Mouse (Mus musculus) megakaryocyte, embryonic 14.5 days (primary cell): ENCODE data around the gene Lypla2. TPM values are rescaled to one million over a fixed set of nuclear protein-coding genes. Genes with fewer than 3 reads are reported as not detected.

ENCODE experiments used
- H3K27me3 ChIP-seq: replicated peaks from 2 replicates; pipeline ENCODE3; 2012; ENCODE audit warnings: inconsistent platforms
- H3K36me3 ChIP-seq: replicated peaks from 2 replicates; pipeline ENCODE3; 2012; ENCODE audit warnings: low read length, inconsistent platforms, mixed read lengths
- H3K4me1 ChIP-seq: 2 replicates; pipeline ENCODE4 v1.6.1; 2012; ENCODE audit warnings: inconsistent platforms
- H3K4me3 ChIP-seq: replicated peaks from 2 replicates; pipeline ENCODE3; 2012; ENCODE audit warnings: moderate library complexity, mild to moderate bottlenecking, inconsistent platforms
- H3K9me3 ChIP-seq: 2 replicates; pipeline ENCODE4 v1.6.1; 2012; ENCODE audit warnings: inconsistent platforms
- FLI1 ChIP-seq: IDR thresholded peaks from 2 replicates; pipeline ENCODE4 v1.6.1; 2012; ENCODE audit warnings: low read length, inconsistent platforms, mixed read lengths
- GATA1 ChIP-seq: IDR thresholded peaks from 3 replicates; pipeline ENCODE4 v1.6.1; 2012; ENCODE audit warnings: mixed read lengths, low read length, inconsistent platforms, borderline replicate concordance
- polyA plus RNA-seq: library from polyadenylated mRNA; stranded (reverse); fragments of >175 nt; gene quantifications from 2 replicates; pipeline ENCODE4 v1.2.3, GENCODE M21; 2012; ENCODE audit warnings: low replicate concordance; ENCODE audit not compliant: insufficient read depth

The Lypla2 gene
- polyA plus RNA-seq, 1 experiment: 295 TPM

GRCm38 (mm10) chr4:135963457-135964193 lies 8.8 kb downstream of the Lypla2 start, which contains the start of gene Gale:
Gene Gale (plus strand): TSS chr4:135963727.
- Histone ChIP-seq H3K27me3 (no peaks in the 10 kb centered on the region), H3K9me3 (no peaks in the 10 kb centered on the region), H3K4me1 (peaks cover 58% of the 10 kb centered on the region), H3K4me3 (peak within 1 kb of the TSS; percentile 95), H3K36me3 (peaks cover 77% of the 10 kb centered on the region)
- TF ChIP-seq FLI1: 0 out of 2 replicates have a peak, but pooled peaks have one; percentile 49
- TF ChIP-seq GATA1: no peak

GRCm38 (mm10) chr4:135962946-135963345 lies 9.5 kb downstream of the Lypla2 start:
- no peaks in the 10 kb centered on the region for H3K9me3 ChIP-seq
- peaks cover 65% of the 10 kb centered on the region for H3K4me1 ChIP-seq
- TF ChIP-seq FLI1 (no peak), GATA1 (no peak)
- H3K36me3 ChIP-seq: peaks cover 77% of the 10 kb centered on the region
- no peaks in the 10 kb centered on the region for H3K27me3 ChIP-seq
- H3K4me3 ChIP-seq: peak overlapping the region; percentile 95

- Histone ChIP-seq H3K36me3 (peaks cover 77% of the 10 kb centered on the region), H3K27me3 (no peaks in the 10 kb centered on the region), H3K4me1 (peaks cover 68% of the 10 kb centered on the region), H3K4me3 (no peak overlapping the region), H3K9me3 (no peaks in the 10 kb centered on the region)
- no peak for TF ChIP-seq FLI1
- no peak for TF ChIP-seq GATA1
Observed at GRCm38 (mm10) chr4:135962198-135962597, 10.2 kb downstream of the Lypla2 start.

DNA sequence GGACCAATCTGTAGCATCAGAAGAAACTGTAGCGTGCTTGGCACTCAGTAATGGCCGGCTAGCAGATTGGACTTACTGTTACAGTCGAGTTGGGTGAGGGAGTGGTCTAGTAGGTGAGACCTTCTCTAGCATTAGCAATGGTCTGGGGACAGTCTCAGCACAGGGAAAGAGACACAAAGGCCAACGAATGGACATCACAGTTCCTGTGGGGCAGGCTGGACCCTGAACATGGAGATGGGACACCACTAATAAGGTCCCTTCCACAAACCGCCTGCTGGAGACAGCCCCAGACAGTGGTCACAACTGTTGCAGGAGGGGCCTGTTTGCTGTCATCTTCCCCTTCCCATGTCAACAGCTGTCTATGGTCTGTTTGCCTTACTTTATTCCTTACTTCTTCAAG lies 10.7 kb downstream of the Lypla2 start:
- TF ChIP-seq GATA1: no peak
- TF ChIP-seq FLI1: no peak
- Histone ChIP-seq H3K9me3 (no peaks in the 10 kb centered on the region), H3K4me1 (peaks cover 68% of the 10 kb centered on the region), H3K27me3 (no peaks in the 10 kb centered on the region), H3K36me3 (peaks cover 74% of the 10 kb centered on the region), H3K4me3 (peak overlapping the region; percentile 17)

DNA sequence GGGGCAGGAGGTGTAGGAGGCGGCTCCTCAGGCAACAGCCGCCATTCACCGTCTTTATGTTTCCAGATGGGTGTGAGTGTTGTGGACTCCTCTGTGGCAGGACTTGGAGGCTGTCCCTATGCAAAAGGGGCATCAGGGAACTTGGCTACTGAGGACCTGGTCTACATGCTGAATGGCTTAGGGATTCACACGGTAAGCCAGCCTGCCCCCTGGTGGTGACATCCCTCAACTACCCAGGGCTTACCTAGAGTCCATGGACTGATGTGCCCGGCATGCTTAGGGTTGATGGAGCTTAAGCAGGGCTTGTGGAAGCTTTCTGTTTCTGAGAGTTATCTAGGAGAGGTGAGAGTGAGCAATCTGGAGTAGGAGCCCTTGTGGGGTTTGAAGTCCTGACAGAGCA lies 11.7 kb downstream of the Lypla2 start:
- Histone ChIP-seq H3K4me1 (peaks cover 59% of the 10 kb centered on the region), H3K9me3 (no peaks in the 10 kb centered on the region), H3K4me3 (no peak overlapping the region), H3K36me3 (peaks cover 74% of the 10 kb centered on the region), H3K27me3 (no peaks in the 10 kb centered on the region)
- TF ChIP-seq FLI1: no peak
- no peak for TF ChIP-seq GATA1

DNA sequence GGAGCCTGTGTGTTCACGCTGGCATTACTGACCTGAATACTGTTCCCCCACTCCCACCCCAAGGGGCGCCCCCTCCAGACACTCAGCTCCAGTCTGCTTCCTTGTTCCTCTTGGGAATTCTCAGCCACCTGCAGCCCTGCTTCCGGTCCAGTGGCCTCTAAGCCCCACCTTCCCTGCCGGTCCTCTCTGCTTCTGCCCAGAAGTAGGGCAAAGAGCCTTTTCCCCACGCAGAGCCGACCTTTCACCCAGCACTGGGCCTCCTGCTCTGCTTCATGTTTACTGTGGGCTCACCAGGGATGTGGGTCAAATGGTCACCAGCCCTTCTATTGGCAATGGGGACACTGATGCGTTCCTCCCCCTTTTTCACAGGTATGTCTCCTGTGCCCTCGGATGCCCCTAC lies 14.1 kb downstream of the Lypla2 start:
- Histone ChIP-seq H3K4me1 (peaks cover 47% of the 10 kb centered on the region), H3K9me3 (no peaks in the 10 kb centered on the region), H3K27me3 (no peaks in the 10 kb centered on the region), H3K36me3 (peaks cover 87% of the 10 kb centered on the region), H3K4me3 (no peak overlapping the region)
- TF ChIP-seq FLI1 (no peak), GATA1 (no peak)

- TF ChIP-seq GATA1: no peak
- no peak for TF ChIP-seq FLI1
- Histone ChIP-seq H3K36me3 (peaks cover 92% of the 10 kb centered on the region), H3K9me3 (peaks cover 12% of the 10 kb centered on the region), H3K4me1 (peaks cover 28% of the 10 kb centered on the region), H3K4me3 (no peak overlapping the region), H3K27me3 (no peaks in the 10 kb centered on the region)
Observed at GRCm38 (mm10) chr4:135955886-135956285, 16.5 kb downstream of the Lypla2 start.

DNA sequence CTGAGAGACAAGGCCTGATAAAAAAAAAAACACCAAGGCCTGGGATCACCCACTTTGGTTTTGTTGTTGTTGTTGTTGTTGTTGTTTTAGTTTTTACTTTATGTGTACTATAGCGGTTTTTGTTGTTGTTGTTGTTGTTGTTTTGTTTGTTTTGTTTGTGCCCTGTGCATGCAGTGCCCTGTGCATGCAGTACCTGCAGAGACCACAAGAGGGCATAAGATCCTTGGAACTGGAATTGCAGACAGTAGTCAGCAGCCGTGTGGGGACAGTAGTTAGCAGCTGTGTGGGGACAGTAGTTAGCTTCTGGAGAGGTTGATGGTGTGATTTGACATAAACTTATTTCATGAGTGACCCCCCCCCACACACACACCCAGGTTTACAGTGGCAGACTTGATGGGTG lies 18.2 kb downstream of the Lypla2 start:
- Histone ChIP-seq H3K4me3 (no peak overlapping the region), H3K9me3 (peaks cover 12% of the 10 kb centered on the region), H3K36me3 (peaks cover 87% of the 10 kb centered on the region), H3K4me1 (peaks cover 34% of the 10 kb centered on the region), H3K27me3 (no peaks in the 10 kb centered on the region)
- TF ChIP-seq GATA1: no peak
- TF ChIP-seq FLI1: no peak

- TF ChIP-seq FLI1 (no peak), GATA1 (no peak)
- Histone ChIP-seq H3K27me3 (no peaks in the 10 kb centered on the region), H3K4me3 (no peak overlapping the region), H3K9me3 (peaks cover 12% of the 10 kb centered on the region), H3K36me3 (peaks cover 86% of the 10 kb centered on the region), H3K4me1 (peaks cover 40% of the 10 kb centered on the region)
Observed at GRCm38 (mm10) chr4:135953179-135953578, 19.2 kb downstream of the Lypla2 start.

DNA sequence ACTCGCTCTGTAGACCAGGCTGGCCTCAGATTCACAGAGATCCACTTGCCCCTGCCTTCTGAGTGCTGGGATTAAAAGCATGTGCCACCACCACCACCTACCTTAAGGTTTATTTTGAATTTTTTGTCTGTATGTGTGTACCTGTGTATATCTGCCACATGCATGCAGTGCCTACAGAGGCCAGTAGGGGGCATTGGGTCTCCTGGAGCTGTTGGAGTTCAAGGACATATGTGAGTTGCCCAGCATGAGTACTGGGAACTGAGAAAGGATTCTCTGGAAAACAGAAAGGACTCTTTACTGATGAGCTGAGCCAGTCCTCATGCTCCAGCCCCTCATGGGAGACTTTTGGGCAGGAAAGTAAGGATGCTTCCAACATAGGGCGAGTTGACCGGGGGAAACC lies 20.9 kb downstream of the Lypla2 start:
- Histone ChIP-seq H3K4me1 (peaks cover 46% of the 10 kb centered on the region), H3K27me3 (no peaks in the 10 kb centered on the region), H3K4me3 (no peak overlapping the region), H3K9me3 (peaks cover 12% of the 10 kb centered on the region), H3K36me3 (peaks cover 75% of the 10 kb centered on the region)
- TF ChIP-seq GATA1 (no peak), FLI1 (no peak)
